Mouse (Mus musculus) cerebellum, postnatal 25 days (tissue): ENCODE data around the gene Ddx47.

Experiments used
- DNase-seq, 2 experiments: peaks; one replicate each; pipeline ENCODE4 v3.0.0; 2021; ENCODE audit warnings: mixed read lengths in 2 of 2

Gene Ddx47

DNA sequence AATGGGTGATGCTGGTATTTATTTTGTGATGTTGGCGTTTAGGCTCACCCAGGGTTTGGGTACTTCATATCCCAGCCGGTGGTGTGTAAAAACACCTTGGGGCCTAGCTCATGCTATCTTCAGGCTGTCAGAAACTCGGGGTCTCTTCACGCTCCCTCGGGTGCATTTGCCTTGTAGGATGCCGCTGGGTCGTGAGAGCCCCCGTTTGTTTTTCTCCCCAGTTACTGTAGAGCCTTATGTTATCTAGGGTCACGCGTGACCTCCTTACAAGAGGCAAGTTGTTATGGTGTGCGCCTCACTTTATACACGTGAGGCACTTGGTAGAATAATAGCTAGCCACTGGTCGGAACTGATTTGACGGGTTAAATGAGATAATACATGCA is 313 bp downstream of the Ddx47 start:
- DNase-seq: no peak

DNA sequence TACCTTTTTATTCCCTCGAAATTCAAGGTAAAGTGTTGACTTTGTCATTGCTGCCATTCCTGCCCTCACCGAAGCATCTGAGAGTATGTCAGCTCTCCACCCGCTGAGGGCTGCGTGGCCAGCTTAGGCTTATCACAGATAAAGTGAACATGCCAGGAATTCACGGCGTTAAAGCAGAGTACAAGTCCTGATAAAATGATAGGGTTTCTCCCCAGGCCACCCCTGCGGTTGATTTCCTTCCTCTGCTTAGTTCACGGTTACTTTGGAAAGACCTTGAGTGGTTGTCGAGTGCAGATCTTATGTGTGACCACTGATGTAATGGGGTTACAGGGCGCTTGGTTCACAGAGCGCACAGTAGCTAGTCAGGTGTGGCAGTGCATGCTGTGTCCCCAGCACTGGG is 5.8 kb downstream of the Ddx47 start:
- DNase-seq: no peak

GRCm38 (mm10) chr6:135019564-135019963 is 8.2 kb downstream of the Ddx47 start:
- no peak for DNase-seq

DNA sequence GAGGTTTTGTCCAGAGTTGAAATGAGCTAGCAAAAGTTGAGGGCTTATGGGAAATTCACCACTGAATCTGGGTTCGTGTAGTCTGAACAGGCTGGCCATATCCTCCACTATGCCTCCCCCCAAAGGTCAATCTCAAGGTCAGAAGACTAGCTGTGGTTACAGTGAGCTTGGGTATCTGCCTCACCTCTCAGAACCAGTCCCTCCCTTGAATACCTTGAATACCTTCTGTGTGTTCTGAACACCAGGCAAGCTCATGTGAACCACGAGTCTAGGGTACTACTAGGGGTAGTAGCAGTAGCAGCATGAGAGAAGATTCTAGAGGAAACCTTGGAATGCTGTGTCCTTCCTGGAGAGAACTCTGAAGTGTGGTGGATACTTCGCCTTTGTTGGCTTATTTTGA is 10.2 kb downstream of the Ddx47 start:
- DNase-seq: no peak

GRCm38 (mm10) chr6:135023379-135023778 is 12.0 kb downstream of the Ddx47 start:
- DNase-seq: no peak

DNA sequence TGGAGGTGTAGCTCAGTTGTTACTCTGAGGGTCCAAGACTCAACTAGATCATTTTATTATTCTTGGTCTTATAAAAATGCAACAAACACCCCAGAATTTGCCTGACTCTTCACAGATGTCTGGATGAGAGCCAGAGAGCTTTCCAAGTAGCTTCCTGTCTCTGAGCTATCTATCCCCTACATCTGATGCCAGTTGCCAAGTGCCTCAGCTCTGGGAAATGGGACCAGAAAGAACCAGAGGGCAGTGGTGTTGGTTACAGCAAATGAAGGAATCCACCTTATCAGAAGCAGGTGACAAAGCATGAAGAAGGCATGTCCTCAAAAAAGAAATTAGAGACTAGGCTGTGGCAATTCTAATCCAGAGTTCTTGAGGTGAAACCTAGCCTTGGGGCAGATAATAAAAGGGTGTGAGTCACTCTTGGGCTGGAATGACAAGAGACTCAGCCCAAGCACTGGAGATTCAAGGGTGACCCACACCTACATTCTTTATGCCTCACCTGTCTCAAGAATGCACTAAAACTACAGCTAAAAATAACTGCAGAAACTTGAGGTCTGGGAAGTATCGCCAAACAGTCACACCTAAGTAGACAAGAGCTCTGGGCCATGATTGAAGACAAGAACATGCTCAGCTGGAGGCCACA is 13.5 kb downstream of the Ddx47 start:
- no peak for DNase-seq

GRCm38 (mm10) chr6:135026232-135026631 is 14.8 kb downstream of the Ddx47 start:
- DNase-seq: peak in 1 of 2 experiments; percentile 13

DNA sequence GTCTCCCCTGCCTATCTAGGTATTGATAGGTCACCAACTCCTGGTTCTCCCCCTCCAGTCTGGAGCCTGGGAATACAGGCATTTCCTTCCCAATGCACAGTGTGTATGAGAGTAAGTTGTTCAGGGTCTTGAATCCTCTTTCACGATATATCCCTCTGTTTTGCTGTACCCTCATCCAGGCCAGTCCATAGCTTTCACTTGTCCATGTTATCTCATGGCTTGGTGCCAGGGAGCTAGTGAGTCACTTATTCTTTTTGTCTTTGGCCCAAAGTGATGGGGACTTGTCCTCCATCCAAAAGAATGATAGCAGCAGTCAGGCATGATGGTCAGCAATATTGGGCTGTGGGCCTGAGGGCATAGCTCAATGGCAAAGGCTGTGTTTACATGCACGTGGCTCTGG is 15.3 kb downstream of the Ddx47 start:
- DNase-seq: no peak

- DNase-seq: no peak
Measured at GRCm38 (mm10) chr6:135029246-135029645, 17.8 kb downstream of the Ddx47 start.

DNA sequence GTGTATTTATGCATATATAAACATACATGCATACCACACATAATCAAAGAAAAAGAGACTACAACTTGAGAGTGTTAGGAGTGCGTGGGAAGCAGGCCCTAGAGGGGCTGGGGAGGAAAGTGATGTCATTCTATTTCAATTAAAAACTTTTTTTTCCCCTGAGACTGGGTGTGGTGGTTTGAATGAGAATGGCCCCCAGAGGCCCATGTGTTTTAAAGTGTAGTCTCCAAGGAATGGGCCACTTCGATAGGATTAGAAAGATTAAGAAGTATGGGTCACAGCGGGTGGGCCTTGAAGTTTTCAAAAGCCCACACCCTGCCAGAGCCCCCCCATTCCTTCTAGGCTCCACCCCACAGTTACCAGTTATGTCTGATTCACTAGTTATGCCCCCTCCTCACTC is 27.3 kb downstream of the Ddx47 start:
- no peak for DNase-seq

- peak; percentile 29 to 34 for DNase-seq
Measured at GRCm38 (mm10) chr6:135040275-135040871, 29.0 kb downstream of the Ddx47 start.

GRCm38 (mm10) chr6:135041930-135042329 is 30.5 kb downstream of the Ddx47 start:
- DNase-seq: no peak

DNA sequence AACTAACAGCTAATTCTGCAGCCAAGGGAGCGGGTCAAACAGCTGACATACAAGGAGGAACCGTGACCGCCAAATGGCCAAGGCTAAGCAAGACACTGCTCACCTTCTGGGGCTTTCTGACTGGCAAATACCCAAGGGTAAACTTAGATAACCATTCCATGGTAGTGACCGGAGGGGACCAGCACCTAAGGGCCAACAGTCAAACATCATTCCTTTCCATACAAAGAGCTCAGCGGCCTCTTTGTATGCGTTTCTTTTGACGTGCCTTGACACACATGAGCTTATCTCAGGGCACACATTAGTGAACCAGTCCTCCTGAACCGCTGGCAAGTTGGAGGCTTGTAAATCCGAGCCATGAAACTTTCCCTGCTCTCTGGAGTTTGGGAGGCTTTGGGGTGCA is 35.9 kb downstream of the Ddx47 start:
- no peak for DNase-seq

- DNase-seq: no peak
Measured at GRCm38 (mm10) chr6:135048509-135048908, 37.1 kb downstream of the Ddx47 start.

DNA sequence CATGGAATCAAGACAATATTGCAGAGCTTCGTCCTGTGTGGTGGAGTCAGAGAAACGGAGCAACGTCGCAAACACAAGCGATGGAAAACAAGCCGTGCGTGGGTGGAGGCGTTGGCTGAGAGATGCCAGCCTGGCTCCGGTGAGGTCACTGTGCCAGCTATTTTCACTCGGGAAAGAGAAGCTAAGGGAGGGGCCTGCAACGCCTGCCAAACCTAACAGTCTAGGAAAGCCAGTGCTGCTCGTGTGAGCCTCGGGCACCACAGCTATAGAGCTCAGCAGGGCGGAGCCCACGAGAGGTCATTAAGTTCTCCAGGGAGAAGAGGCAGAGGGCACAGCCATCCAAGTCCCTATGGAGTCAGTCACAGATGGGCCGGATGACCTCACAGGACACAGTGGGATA is 37.5 kb downstream of the Ddx47 start:
- peak; percentile 67 to 77 for DNase-seq

DNA sequence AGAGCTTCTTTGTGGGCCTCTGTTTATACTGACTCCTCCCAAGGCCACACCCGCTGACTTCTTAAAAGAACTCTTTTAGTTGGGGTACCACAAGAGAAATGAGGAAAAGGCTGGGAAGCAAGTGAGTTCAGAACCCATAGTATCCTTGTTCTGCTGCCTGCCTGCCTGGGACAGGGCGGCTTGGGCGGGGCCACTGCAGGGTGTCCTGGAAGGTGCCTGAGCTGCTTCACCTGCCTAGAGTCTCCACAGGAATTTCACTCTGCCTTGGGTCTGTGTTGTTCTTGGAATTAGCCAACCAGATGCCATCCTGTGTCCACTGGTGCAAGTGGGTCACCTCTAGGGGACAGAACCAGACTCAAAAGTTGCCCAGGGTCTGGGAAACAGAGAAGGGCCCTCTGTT is 42.4 kb downstream of the Ddx47 start:
- no peak for DNase-seq

DNA sequence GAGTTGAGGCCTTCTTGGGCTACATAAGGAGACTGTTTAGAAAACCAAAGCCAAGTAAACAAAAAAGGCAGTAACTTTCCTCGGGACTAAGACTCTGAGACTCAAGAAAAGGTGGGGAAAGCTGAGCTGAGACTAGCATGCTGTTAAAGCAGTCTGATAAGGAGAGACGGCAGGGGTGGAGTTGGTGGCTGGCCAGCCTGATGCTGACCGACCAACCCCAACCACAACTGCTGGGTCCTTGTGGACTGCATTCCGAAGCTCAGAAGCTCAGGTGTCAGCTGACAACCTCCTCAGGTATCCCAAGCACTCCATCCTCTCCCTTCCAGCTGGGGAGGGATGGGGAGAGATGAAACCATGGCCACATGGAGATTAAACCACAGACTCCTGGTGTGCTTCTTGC is 44.5 kb downstream of the Ddx47 start:
- no peak for DNase-seq

DNA sequence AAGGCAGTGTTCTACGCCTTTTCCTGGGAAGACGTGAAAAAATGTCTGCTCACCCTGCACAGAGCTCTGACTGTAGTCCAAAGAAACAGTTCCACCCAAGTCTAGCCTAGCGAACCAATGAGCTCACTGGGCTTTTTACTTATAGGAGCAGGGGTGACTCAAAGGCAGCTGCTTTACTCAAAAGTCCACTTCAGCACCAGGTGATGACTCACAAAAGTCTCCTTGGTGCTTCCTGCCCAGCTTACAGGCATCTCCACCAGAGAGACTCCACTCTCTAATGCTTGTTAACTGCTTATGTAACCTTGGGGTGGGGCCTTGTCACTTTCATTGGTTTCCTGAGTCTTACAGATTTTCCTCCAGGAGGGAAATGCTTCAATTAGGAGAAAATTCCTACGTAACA is 49.3 kb downstream of the Ddx47 start:
- DNase-seq: no peak

GRCm38 (mm10) chr6:135064621-135065020 is 53.2 kb downstream of the Ddx47 start:
- no peak for DNase-seq

DNA sequence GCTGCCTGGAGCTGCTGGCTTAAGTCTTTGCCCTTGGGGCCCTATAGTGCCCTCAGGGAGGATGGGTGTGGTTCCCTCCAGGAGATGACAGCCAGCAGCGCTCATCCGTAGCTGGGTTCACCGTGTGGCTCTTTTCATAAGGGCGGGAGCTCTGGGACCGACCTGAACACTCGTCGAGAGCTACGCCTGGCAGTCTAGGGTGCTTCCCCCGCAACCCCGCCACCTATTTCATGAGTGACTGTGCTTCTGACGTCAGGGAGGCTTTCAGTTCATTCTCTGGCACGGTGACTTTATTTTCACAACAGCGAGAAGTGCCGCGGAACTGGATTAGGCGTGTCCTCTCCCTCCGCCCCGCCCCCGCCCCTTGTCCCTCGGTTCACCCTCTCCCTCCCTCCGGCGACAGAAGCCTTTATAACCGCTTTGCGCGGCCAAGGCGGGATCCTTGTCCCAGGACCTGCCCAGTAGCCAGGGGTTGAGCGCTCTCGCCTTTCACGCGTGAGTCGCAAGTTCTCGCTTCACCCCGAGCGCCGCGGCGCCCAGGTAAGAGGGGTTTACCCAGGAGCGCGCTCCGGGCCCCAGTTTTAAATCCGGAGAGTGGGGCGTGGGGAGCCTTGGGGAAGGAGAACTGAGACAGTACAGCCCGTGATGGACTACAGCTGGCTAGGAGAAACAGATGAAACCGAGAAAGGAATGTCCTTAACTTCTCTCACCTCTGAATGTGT is 54.0 kb downstream of the Ddx47 start, which contains the start of gene Gprc5a:
Gene Gprc5a, plus strand, starts transcription at position 416 of the 722 bp plus-strand sequence.
- DNase-seq: peak; percentile 16 to 29

DNA sequence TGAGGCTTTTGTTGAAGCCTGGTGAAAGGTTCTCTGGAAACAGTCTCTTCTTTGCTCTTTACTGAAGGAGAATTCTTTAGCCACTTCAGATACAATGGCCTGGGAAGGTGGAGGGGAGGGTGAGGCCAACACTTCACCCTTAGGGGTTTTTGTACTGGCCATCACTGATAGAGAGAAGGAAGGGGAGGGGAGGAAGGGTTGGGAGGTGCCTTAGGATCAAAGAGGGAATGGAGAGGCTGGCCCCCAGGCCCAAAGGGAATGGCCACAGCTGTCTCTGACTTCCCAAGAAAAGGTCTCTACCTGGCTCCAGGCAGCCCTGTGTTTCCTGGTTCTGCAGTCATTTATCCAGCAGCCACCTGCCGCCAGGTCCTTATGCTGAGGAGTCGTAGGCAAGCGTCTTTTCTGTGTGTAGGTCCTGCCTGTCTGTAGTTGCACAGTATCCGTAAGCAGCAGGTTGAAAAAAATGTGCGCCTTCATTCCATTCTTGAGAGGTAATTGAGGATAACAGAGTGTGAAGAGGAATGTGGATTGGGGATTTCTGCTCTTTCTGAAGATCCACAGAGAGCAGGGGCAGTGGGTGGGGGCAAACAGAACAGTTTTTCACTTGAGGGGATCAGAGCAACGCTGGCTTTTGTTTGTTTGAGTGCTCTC is 55.5 kb downstream of the Ddx47 start:
- no peak for DNase-seq

DNA sequence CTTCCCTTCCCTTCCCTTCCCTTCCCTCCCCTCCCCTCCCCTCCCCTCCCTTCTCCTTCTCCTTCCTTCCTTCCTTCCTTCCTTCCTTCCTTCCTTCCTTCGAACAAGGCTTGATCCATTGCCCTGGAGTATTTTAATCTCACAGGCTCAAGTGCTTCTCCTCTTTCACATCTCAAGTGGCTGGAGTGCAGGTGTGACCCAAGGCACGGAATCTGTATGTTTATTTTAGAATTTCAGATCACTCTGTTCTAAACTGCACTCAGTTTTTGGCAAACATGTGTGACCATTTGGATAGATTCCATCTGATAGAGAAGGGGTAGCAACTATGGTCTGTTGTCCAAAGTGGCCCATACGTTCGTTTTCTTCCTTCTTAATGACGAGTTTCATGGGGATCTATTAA is 56.8 kb downstream of the Ddx47 start:
- DNase-seq: no peak

DNA sequence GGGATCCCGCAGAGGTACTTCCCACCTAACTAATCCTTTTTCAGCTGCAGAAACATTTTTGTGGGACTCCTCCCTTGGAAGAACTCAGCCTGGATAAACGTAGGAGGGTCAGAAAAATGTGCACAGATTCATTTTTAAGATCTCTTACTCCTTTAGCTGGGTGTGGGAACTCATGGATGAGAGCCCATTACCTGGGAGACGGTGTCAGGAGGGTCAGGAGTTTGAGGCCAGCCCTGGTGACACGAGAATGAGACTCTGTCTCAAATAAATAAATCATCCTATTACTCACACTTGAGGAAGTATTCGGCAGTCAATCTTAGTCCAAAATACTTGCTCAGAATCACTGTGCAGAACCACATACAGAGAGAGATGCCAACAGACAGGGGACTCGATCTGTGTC is 58.4 kb downstream of the Ddx47 start:
- no peak for DNase-seq

GRCm38 (mm10) chr6:135070347-135070746 is 58.9 kb downstream of the Ddx47 start:
- no peak for DNase-seq
